Mouse (Mus musculus) kidney, adult 2 months (tissue): Measurements from ENCODE around the gene Cfap221.

Source experiments
- CTCF ChIP-seq: fragments of 200-500 bp; conservative IDR thresholded peaks from 2 replicates; pipeline ENCODE4 v1.5.1; 2011; ENCODE audit warnings: low read depth, mild to moderate bottlenecking, control low read depth, low read length, moderate library complexity, mixed read lengths; ENCODE audit not compliant: insufficient read depth, insufficient read length
- POLR2A ChIP-seq: fragments of 200-500 bp; IDR thresholded peaks from one replicate; pipeline ENCODE4 v1.6.1; 2011; ENCODE audit warnings: low read depth, low read length, control low read depth

DNA sequence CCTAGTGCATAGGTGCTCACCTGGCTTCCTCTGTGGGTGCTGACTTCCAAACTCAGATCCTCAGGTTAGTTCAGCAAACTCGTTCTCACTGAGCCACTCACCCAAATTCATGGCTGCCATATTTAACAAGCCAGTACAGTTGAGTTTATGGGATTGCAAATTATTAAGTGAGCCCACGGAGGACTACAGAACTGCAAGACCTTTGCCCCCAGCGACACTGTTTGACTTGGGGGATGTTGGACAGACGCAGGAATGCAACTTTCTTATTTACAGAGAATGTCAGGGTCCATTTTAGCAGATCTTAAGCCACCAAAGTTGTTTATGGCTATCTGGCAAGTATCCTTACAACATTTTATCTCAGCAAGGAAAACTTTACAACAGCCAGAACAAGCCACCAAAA lies 21.9 kb downstream of the Cfap221 start:
- TF ChIP-seq CTCF: no peak
- no peak for TF ChIP-seq POLR2A
